Mouse (Mus musculus) liver, adult 2 months (tissue): ENCODE data around the gene Hspb8.

Experiments
- CTCF ChIP-seq: fragments of 200-500 bp; IDR thresholded peaks from 2 replicates; pipeline ENCODE4 v1.5.1; 2011; ENCODE audit warnings: low read depth, low read length, control low read depth
- POLR2A ChIP-seq: fragments of 200-500 bp; IDR thresholded peaks from 2 replicates; pipeline ENCODE4 v1.6.1; 2011; ENCODE audit warnings: low read length, control low read depth; ENCODE audit not compliant: insufficient read depth; ENCODE audit errors: extremely low read depth

DNA sequence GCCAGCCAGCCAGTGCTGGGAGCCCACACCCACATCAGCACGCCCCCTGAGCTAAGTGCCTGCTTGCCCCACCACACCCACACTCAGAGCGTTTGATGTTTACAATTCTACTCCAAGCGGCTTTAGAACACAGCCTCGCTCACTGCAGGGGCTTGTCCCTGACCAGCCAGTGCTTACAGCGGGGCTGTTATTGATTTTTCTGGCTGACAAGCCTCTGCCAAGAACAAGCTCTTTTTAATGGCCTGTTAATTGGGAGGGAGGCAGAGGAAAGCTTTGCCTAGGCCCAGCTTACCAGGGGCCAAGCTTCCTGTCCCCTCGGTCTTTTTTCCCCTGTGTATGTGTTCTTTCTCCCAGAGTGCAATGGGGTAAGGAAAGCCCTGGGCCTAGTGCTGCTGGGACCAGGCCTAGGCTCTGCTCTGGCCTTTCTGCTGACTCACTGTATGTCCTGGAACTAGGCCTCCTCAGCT lies 1.9 kb downstream of the Hspb8 start:
- TF ChIP-seq POLR2A, result 0 out of 2 replicates have a peak, but pooled peaks have one; percentile 9
- no peak for TF ChIP-seq CTCF
